In genomic region chr17:43094285-43094684, GRCm38 (mm10) we compare ENCODE assay signal across 12 mouse cellular contexts.
"Had no signal": no experiment of that assay in that cellular context is flagged by ENCODE, and none has a peak within 500 bp of the region (broad histone marks: within the 10 kb centered on the region; RNA-seq: fewer than 3 reads in every experiment).

No protein-coding gene starts in this region.

- H3K4me2 ChIP-seq: limb, embryonic 13.5 days; midbrain, embryonic 15.5 days; neural tube, embryonic 12.5 days had no signal

- DNase-seq: kidney, adult 11 months; kidney, adult 9 months; kidney, postnatal 36 days; lung, adult 18-20 months; retina, postnatal 1 day; thymus, postnatal 4 days had no signal

- H3K9ac ChIP-seq: limb, embryonic 13.5 days; midbrain, embryonic 15.5 days; neural tube, embryonic 12.5 days had no signal

- H3K4me1 ChIP-seq: midbrain, embryonic 10.5 days; midbrain, embryonic 15.5 days; neural tube, embryonic 12.5 days had no signal

- H3K27me3 ChIP-seq: limb, embryonic 13.5 days; midbrain, embryonic 15.5 days; neural tube, embryonic 12.5 days had no signal

- H3K9me3 ChIP-seq: midbrain, embryonic 10.5 days; midbrain, embryonic 15.5 days; neural tube, embryonic 12.5 days had no signal

- H3K4me3 ChIP-seq: layer of hippocampus, adult 2 months; limb, embryonic 13.5 days; midbrain, embryonic 10.5 days; midbrain, embryonic 15.5 days; neural tube, embryonic 12.5 days had no signal

- ATAC-seq: midbrain, embryonic 15.5 days had no signal

- H3K27ac ChIP-seq: kidney, postnatal 0 days; layer of hippocampus, adult 2 months; limb, embryonic 13.5 days; midbrain, embryonic 10.5 days; midbrain, embryonic 15.5 days; neural tube, embryonic 12.5 days had no signal
